Mouse (Mus musculus) kidney, postnatal 25 days (tissue): ENCODE measurements around the gene Gnmt.
A peak's percentile ranks its signal among the peaks of the same experiment; 100 is the strongest.
"Not testable (repeated sequence)": the region's sequence is repeated elsewhere in the genome, so short reads cannot be mapped to it uniquely, and the experiment has no call there.

Experiments used
- DNase-seq, 2 experiments: peaks; one replicate each; pipeline ENCODE4 v3.0.0; 2021; ENCODE audit warnings: mixed read lengths in 2 of 2

The Gnmt gene

GRCm38 (mm10) chr17:46728904-46729318 is at the start of gene Gnmt:
Gnmt (minus strand) TSS chr17:46729168.
- DNase-seq = peak; percentile 85 to 95

- DNase-seq = no peak
These were observed 47.1 kb upstream of the Gnmt start for GRCm38 (mm10) chr17:46776087-46776486.

GRCm38 (mm10) chr17:46775070-46775469 is 46.1 kb upstream of the Gnmt start:
- no peak for DNase-seq

GRCm38 (mm10) chr17:46774131-46774472 is 45.1 kb upstream of the Gnmt start:
- no peak for DNase-seq

GRCm38 (mm10) chr17:46773278-46774130 is 44.5 kb upstream of the Gnmt start:
- DNase-seq = no peak

- peak; percentile 84 to 92 for DNase-seq
These were observed 43.7 kb upstream of the Gnmt start, which contains the start of gene 2310039H08Rik for GRCm38 (mm10) chr17:46772404-46773277. 2310039H08Rik (plus strand) TSS chr17:46772635.

GRCm38 (mm10) chr17:46772038-46772403 is 43.1 kb upstream of the Gnmt start:
- DNase-seq = no peak

- no peak for DNase-seq
These were observed 42.6 kb upstream of the Gnmt start for GRCm38 (mm10) chr17:46771616-46772015.

- no peak for DNase-seq
These were observed 42.1 kb upstream of the Gnmt start for GRCm38 (mm10) chr17:46771025-46771424.

GRCm38 (mm10) chr17:46770546-46770945 is 41.6 kb upstream of the Gnmt start:
- no peak for DNase-seq

- peak; percentile 41 to 78 for DNase-seq
These were observed 38.9 kb upstream of the Gnmt start for GRCm38 (mm10) chr17:46767868-46768267.

GRCm38 (mm10) chr17:46764916-46765315 is 35.9 kb upstream of the Gnmt start:
- DNase-seq = not testable (repeated sequence)

- no peak for DNase-seq
These were observed 34.6 kb upstream of the Gnmt start, which contains the start of gene Ptcra for GRCm38 (mm10) chr17:46763544-46763943. Ptcra (minus strand) TSS chr17:46763712.

GRCm38 (mm10) chr17:46758753-46759152 is 29.8 kb upstream of the Gnmt start:
- no peak for DNase-seq

GRCm38 (mm10) chr17:46751794-46752556 is 23.0 kb upstream of the Gnmt start, which contains the start of gene Cnpy3:
Cnpy3 (minus strand) TSS chr17:46752214.
- peak; percentile 98 to 100 for DNase-seq

GRCm38 (mm10) chr17:46751056-46751793 is 22.3 kb upstream of the Gnmt start:
- peak in 1 of 2 experiments; percentile 28 for DNase-seq

GRCm38 (mm10) chr17:46750580-46750979 is 21.6 kb upstream of the Gnmt start:
- DNase-seq = no peak

GRCm38 (mm10) chr17:46749282-46749681 is 20.3 kb upstream of the Gnmt start:
- no peak for DNase-seq

GRCm38 (mm10) chr17:46747806-46748205 is 18.8 kb upstream of the Gnmt start:
- DNase-seq = no peak

- DNase-seq = no peak
These were observed 18.3 kb upstream of the Gnmt start for GRCm38 (mm10) chr17:46747234-46747633.

- no peak for DNase-seq
These were observed 16.5 kb upstream of the Gnmt start for GRCm38 (mm10) chr17:46745506-46745905.

- peak in 1 of 2 experiments; percentile 59 for DNase-seq
These were observed 14.0 kb upstream of the Gnmt start for GRCm38 (mm10) chr17:46742986-46743385.
